Mouse (Mus musculus) yolk sac, embryonic 10.5 days (tissue): Measurements from ENCODE around the gene Fam180a.
A peak's percentile ranks its signal among the peaks of the same experiment; 100 is the strongest.

ENCODE experiments used
- DNase-seq: peaks from one replicate; pipeline ENCODE4 v3.0.0-alpha.2; 2017; ENCODE audit warnings: low spot score

Fam180a gene

GRCm38 (mm10) chr6:35309406-35309805 lies 16.5 kb downstream of the Fam180a start:
- DNase-seq, result no peak

DNA sequence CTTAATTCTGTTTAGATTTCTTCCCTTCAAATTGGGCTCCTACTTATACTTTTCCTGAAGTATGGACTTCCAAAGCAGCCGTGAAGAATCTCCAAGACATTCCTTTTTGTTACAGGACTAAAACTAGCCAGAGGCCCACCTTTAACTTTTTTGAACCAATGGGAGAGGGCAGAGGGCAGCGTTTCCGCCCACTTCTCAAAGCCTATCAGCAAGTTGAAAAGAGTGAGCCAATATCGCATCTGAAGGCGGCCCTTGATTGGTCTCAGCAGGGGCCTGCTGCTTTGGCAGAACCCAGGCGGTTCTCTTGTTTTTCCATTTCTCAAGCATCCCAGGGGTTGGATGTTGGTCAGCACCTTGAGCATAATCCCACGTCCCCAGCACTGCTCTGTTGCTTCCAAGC lies 17.9 kb downstream of the Fam180a start, which contains the start of gene Slc13a4:
Slc13a4 (minus strand) TSS at position 95 of the 400 bp plus-strand sequence.
- peak; percentile 76 for DNase-seq

DNA sequence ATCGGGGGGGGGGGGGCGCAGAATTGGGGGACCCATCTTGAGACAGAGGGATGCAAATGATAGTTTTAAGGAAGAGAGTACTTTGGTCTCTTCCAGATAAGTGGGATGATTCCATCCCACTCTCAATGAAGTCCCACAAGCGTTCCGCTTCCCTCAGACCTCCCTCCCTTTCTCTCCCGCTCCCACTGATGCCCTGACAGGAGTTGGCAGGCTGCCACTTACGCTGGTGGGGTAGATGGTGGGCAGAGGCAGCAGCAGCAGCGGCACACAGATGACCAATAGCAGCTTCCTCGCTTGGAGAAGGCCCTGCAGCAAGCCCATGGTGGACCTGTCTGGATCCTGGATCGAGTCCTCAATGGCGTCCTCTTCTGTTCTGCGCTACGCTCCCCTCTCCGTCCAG lies 18.8 kb downstream of the Fam180a start:
- no peak for DNase-seq

DNA sequence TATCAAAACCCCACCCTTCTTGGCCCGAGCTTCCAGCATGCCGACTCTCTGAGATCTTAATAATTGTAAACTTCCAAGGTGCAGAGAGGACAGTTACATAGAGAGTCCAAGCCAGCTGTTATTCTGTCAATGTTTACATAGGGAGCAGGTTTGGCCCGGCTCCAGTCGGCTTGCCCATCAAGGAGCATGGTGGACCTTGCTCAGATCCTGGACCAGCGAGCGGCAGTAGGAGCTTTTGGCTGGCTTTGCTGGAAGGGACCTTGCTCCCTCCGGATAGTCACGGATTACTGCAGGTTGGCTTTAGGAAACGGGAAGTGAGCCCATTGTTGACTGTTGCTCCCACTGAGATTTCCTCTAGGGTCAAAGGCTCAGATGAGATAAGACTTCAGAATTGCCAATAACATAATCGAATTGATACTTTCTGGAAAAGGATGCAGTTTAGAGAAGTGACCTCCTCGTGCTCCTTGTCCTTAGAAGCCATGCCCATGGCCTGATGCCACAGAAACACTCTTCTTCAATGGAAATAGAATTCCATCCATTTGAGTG lies 22.5 kb downstream of the Fam180a start:
- peak; percentile 90 for DNase-seq

DNA sequence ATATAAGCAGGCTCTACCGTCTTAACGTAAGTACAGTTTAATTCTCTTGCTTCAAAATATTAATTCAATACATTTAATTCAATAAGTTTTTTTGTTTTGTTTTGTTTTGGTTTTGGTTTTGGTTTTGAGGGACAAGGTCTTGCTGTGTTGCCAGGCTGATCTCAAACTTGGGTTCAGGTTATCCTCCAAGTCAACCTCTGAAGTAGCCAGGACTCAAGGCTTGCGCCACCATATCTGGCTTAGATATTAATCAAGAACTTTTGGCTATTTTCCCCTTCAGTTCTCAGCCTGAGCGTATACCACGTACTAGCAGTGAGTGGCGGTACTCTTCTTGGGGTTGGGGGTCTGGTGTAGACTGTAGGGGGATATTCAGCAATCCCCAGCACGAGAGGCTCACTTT lies 23.4 kb downstream of the Fam180a start:
- DNase-seq, result no peak

DNA sequence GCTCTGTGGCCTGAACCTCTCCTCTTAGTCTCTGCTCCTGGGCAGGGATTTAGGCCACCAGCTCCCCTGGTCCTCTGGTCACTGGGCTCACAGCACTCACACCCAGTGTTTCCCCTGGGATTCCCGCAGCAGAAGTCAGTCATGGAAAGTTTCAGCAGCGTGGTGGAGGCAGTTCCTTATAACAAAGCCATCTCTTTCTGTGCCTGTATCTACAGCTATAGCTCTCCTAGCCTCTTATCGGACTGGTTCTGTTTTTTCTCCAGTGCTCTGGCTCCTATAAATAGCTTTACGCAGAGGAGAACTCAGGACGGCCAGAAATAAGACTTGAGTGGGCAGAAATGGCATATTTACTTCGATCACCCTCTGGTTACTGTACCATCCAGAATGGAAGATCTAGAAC lies 27.6 kb downstream of the Fam180a start:
- no peak for DNase-seq

- DNase-seq, result peak; percentile 59
Measured at GRCm38 (mm10) chr6:35297516-35298227, 28.3 kb downstream of the Fam180a start.

GRCm38 (mm10) chr6:35297001-35297400 lies 28.9 kb downstream of the Fam180a start:
- DNase-seq, result no peak

DNA sequence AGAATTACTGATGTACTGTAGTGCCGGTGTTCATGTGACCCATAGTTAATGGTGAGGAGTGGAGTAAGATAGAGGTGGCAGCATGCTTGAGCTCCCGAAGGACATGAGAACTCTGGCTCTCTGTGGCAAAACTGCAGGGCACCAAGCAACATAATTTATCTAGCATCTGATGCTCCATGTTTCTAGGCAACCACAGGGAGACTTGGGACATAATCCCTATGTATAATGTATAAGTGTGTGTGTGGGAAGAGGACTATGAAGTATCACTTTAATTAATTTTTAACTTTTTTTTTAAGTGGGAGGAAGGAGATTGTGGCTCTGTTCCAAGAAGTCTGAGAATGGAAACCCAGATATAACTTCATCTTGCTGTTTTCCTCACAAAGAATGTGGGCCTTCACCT lies 31.0 kb downstream of the Fam180a start:
- DNase-seq, result no peak

- DNase-seq, result no peak
Measured at GRCm38 (mm10) chr6:35289676-35290075, 36.3 kb downstream of the Fam180a start.

DNA sequence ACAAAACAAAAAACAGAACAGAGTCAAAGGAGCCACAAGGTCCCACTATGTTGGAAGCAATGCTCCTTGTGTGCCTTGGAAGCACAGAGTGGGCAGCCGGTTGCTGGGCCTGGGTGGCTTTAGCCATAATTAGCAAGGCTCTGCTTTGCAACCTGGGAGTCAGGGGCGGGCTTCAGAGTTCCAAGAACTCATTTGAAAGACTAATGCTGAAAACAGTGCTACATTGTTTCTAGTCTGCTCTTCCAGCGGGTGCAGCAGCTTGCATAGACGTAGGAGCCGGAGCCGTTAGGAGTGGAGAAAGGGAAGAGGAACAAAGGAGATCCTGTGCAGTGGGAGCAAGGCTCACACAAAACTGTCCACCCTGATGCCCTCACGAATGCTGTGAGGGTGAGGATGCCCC lies 37.0 kb downstream of the Fam180a start:
- DNase-seq, result no peak

DNA sequence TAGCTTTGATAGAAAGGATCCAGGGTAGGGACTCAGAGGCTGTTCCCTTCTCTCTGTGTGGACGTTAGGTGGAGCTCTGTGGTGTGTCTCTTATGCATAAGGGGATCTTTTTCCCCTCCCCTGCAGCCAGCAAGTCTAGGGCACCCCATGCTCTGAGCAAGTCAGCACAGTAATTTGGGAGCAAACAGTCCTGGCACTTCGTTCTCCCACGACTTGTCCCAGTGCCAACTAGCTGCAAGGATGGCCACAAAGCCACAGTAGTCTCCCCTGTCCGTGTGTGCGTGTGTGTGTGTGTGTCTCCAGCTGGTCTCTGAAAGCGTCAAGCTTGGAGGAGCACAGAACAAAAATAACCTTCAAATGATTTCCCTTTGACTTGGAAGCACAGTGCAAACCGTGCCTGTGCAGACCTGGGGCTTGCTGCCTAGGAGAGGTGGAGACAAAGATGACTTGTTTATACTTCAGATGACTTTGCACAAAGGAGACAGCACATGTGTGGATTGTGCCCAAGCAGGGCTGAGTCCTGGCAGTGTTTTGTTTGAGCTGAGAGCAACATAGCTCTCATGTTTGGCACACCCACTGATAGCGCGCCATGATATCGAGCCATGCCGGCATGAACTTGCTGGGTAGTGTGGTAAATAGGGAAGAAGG lies 37.7 kb downstream of the Fam180a start:
- DNase-seq, result no peak

- no peak for DNase-seq
Measured at GRCm38 (mm10) chr6:35279306-35279705, 46.6 kb downstream of the Fam180a start.

DNA sequence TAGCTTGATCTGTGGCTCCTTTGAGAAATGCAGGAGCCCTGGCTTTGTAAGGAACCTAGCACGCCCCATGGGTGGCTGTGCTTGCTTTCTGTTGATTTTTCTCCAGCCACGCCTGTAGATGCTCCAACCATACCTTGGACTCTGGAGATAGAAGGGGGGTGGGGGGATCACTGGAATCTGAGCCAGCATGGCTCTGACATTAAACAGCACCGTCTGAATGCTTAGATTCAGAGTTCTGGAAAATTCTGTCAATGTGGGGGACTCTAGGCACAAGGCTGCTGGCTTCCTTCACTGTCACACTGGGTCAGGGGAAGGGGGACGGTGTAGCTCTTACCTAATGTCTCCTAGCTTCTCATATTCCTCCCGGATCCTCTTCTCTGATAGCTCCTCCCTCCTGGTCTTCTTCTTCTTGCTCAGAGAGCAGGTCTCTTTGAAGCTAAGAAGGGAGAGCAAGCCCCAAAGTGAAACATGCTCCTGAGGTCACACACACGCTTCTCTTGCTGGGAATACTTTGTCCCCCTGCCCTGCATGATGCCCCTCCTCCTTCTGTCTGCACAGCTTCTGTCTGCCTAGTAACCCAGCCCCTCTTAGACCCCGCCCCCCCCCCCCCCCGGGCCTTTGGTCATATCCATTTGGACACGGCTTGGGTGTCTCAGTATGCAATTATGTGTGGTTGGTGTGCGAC lies 47.9 kb downstream of the Fam180a start:
- DNase-seq, result peak; percentile 71

DNA sequence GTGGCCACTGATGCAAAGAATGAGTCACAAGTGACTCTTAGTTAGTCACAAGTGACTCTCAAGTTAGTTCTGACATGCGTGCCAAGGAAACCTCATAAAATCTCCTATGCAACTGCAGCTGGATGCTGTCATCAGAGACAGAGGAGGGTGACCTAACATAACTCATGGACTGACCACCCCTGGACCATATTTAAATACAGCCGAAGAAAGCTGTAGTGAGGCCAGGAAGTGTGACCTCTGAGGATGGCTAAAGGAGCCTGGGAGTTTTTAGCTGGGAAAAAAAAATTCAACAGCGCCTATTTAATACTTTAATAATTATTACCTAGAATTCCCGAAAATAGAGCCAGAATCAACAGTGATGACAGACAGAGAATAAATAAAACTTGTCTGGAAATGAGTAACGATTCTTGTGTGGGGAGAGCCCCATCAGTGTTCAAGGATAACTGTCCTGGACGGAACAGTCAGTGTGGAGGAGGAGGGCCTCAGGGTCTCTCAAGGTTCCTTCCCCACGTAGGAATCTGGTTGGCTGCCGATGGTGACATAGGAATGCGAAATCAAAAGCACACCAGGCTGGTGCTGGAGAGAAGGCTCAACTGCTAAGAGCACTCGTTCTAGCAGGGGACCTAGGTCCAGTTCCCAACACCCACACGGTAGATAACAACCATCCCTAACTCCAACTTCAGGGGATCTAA lies 52.4 kb downstream of the Fam180a start:
- DNase-seq, result no peak

- DNase-seq, result peak; percentile 77
Measured at GRCm38 (mm10) chr6:35271868-35272765, 53.8 kb downstream of the Fam180a start.

DNA sequence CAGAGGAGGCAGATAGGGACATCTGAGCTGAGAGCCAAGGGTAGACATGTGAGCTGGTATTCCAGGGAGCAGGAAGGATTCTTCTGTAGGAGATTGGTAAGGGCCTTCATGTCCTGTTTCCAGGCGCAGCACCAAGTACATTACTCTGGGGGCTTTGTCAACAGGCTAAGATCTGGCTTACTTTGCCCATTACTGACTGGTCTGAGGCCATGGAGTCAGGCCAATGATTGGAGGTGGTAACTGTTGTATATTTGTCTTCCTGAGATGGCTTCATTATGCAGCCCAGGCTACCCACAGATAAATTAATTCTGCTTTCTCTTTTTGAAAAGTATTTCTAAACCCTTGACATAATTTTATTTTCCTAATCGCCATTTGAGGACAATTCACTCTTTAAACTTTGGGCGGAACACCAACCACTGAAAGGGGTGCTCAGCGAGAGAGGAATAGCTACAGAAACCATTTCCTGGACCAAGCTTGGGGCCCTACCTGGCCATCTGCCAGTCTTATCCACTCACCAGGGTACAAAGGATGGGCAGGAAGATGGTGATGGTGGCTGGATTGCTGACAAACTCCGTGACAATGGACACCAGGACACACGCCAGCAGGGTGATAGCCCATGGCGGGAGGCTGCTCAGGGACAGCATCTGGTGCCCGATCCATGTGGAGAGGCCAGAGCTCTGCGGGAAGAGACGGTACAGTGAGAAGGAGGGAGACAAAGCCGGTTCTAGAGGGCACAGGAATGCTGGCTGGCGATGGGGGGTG lies 54.7 kb downstream of the Fam180a start:
- DNase-seq, result no peak

DNA sequence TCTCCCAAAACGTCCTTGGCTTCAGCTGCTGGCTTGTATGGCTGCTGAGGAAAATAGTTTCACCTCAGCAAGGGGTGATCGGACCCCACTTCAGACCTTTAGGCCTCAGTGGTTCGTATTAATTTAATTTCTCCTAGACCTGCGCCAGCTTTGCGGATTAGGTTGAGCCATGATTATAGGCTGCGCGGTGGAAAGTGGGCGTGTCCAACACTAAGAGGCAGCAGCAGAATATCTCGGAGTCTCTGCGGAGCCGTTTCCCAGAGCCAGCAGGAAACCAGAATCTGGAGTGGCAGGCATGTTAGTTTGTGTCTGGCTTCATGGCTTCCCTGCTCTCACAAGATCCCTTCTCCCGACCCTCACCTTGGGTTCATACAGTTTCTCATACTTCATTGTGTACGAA lies 56.3 kb downstream of the Fam180a start:
- DNase-seq, result no peak

DNA sequence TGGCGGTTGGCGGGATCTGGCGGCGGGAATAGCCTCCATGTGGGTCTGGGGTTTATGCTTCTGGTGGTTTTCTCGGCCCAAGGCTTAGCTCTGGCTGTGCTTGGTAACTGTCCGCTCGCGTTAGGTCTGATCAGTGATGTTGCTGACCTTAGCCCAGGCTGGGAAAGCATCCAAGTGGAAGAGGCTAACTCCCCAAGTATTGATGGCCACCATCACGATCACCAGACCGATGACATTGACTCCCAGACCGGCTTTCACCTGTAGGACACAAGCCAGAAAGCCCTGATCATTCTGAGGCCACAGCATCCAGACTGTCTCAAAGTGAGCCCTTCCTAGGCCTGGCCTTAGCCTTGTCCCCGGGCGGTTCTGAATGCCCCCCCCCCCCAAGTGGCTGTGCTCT lies 57.2 kb downstream of the Fam180a start:
- no peak for DNase-seq

DNA sequence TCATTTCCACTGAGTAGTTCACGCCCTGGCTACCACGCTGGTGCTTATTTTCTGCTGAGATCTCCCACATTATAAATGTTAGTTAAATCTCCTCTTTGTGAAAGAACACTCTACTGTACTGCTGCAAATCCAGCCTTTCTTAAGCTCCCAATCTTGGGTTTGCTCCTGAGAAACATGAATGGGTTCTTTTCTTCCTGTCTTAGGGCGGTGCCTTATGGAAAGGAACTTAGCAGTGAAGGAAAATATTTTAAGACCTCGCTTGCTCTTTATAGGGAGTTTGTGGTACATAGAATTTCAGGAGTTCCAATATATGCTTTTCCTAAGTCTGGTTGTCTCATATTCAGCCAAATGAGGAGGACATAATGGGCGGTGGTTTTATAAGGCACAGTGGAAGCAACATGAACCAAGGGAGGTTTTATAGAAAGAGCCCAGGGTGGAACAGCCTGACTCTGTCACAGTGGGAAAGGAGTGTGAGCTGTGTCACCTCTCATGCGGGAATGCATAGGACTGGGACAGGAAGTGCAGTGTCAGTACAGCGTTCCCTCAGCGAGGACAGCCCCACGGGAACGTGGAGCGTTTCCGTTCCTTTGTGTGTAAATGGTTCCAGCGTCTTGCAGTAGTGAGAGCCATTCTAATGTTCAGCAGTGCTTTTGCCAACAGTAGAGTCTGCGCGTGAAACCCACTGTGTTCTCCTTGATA lies 60.2 kb downstream of the Fam180a start:
- DNase-seq, result no peak
